Mouse (Mus musculus): ENCODE results near the gene Zdhhc3. TPM values are rescaled to one million over a fixed set of nuclear protein-coding genes. Genes with fewer than 3 reads are reported as not detected.

Gene Zdhhc3
- 10 to 100 TPM; 56.6 to 57.0 TPM for total RNA-seq (2023)

DNA sequence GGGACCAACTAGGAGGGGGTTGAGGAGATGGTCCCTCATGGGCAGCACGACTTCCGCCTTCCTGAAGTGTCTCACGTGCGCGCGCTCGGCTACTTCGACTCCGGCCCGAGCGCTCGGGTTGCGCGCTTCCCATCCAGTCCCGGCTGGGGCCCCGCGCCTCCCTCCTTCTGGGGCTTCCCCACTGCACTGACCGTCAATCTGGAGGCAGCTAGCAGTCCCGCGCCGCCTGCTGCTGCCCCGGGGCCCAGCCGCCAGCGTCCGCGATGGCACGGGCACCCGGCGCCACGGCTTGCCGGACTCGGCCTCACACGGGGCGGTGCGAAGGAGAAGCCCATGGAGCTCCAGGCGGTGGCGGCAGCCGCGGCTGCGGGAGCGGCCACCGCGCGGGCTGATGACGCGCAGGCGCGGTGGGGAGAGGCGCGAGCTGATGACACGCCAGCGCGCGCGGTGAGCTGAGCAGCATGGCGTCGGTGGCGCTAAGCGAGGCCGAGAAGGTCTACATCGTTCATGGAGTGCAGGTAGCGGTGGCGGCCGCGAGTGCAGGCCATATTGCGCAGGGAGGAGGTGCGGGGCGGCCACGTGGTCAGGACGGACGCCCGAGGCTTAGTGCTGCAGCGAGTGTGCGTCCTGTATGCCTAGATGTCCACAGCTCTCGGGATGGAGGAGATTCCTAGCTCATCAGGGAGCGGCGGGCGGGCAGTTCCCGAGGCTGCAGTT, at the start of gene Zdhhc3, which contains the start of gene Exosc7:
Zdhhc3 (minus strand) TSS at position 401 of the 717 bp plus-strand sequence.
Exosc7 (plus strand) TSS at position 411 of the 717 bp plus-strand sequence.

DNA sequence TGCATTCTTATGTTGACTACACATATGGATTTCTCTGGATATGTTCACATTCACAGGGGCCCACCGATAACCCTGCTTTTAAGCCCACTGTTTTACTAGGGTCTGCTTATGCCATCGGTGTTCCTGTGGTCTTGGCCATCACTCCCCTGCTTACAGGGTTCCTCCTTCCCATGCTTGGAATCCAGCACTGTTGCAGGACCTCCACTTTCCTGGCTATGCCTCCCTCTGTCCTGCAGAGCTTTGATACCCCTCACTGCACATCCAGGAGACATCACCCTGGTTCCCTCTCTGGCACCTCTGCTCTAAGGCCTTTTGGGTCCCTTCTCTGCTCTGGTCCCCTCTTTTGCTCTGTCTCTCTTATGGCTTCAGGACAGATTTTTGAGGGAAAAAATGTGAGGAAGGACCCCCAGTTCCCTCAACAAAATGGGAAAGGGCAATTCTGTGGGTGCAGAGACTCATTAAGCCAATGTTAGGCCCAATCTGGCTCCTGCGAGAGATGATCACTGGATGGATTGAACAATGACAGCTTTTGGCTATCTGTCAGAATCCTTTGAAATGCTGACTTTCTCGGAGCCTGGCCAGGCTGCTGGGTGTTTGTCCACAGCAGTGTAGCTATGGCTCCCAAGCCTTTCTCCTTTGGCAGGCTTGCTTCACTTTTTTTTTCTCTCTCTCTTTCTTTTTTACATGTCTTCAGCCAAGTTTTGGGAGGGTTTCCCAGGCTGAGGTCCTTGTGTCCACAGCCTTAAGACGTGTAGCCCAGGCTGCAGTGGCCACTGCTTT, 37.4 kb upstream of the Zdhhc3 start, which contains the start of gene Clec3b:
Clec3b (plus strand) TSS at position 706 of the 780 bp plus-strand sequence.

DNA sequence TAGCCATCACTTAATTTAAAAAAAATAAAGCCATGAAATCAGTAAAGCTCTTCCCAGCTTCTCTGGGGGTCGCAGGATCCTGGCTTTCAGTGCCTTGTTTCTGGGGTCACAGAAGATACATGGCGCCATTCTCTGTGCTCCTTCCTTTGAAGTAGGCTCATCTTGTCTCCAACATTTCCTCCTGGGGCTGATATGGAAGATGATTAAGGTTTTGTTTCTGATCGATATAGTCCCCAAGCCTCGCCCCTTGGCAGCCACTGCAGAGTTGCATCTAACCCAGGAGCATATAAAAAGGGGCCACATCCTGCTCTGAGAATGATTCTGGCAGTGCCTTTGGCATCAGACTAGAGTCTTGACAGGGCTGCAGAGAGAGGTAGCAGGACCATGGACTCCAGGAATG, 78.6 kb downstream of the Zdhhc3 start, which contains the start of gene Tgm4:
Tgm4 (plus strand) TSS at position 301 of the 400 bp plus-strand sequence.

DNA sequence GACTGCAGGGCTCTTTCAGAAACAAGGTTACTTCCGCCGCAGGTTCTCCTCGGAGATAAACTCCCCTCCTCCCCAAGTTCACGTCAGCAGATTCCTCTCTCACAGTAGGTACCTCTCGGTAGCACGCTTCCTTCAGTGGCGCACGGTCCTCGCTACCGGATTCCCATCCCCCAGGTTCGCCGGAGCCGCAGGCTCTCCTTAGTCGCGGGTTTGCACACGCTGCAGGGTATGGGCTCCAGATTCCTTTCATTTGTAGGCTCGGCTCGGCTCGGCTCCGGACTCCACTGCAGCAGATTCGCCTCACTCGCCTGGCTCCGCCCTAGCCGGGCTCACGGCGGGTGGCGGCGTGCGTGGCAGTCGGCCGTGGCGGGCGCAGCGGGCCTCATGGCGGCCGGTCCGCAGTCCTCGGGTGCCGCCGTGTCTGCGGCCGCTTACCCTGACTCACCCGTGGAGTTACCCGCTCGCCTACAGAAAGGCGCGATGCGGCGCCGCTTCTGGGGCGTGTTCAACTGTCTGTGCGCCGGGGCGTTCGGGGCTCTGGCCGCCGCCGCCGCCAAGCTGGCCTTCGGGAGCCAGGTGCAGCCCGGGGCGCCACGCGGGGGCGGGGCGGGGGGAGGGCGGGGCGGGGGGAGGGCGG, 91.9 kb downstream of the Zdhhc3 start, which contains the start of gene Tmem42:
Tmem42 (plus strand) TSS at position 332 of the 637 bp plus-strand sequence.

Other genes with a start within 250 kb of the Zdhhc3 start
- gene Zfp445, start 247.2 kb downstream of the Zdhhc3 start, total RNA-seq (2023): 100 to 1,000 TPM; 136 to 137 TPM
- 1 to 10 TPM; 5.2 to 6.1 TPM for gene Zkscan7, start 227.5 kb downstream of the Zdhhc3 start, total RNA-seq (2023)
- not detected for gene Zfp105, start 190.1 kb downstream of the Zdhhc3 start, total RNA-seq (2023)
- 10 to 100 TPM; 42.5 to 43.6 TPM for gene 1110059G10Rik, start 162.2 kb downstream of the Zdhhc3 start, total RNA-seq (2023)
- gene Kif15, start 162.2 kb downstream of the Zdhhc3 start, total RNA-seq (2023): 10 to 100 TPM in 1 of 2 experiments, 1 to 10 TPM in 1; 2.3 to 10.9 TPM
- gene Tmem42, start 91.9 kb downstream of the Zdhhc3 start, total RNA-seq (2023): 10 to 100 TPM; 17.7 to 21.4 TPM
- 1 to 10 TPM in 1 of 2 experiments, under 1 TPM in 1; 0.96 to 4.1 TPM for gene Tgm4, start 78.5 kb downstream of the Zdhhc3 start, total RNA-seq (2023)
- gene Exosc7, start within 50 bp of the Zdhhc3 start, total RNA-seq (2023): 10 to 100 TPM; 50.1 to 62.1 TPM
- 1 to 10 TPM in 1 of 2 experiments, not detected in 1; 1.2 TPM for gene Clec3b, start 37.7 kb upstream of the Zdhhc3 start, total RNA-seq (2023)
- gene Cdcp1, start 102.8 kb upstream of the Zdhhc3 start, total RNA-seq (2023): under 1 TPM; 0.30 to 0.44 TPM
- gene Tmem158, start 147.6 kb upstream of the Zdhhc3 start, total RNA-seq (2023): 1 to 10 TPM; 1.4 to 1.8 TPM

Measured in T-cell, adult 66 days (primary cell).